Mouse (Mus musculus) retina, adult 2 months (tissue): ENCODE results near the gene Fshr.
A peak's percentile ranks its signal among the peaks of the same experiment; 100 is the strongest.

Source experiments
- DNase-seq: peaks from one replicate; pipeline ENCODE4 v3.0.0-alpha.2; 2012; ENCODE audit warnings: low read depth, low spot score

Gene Fshr

DNA sequence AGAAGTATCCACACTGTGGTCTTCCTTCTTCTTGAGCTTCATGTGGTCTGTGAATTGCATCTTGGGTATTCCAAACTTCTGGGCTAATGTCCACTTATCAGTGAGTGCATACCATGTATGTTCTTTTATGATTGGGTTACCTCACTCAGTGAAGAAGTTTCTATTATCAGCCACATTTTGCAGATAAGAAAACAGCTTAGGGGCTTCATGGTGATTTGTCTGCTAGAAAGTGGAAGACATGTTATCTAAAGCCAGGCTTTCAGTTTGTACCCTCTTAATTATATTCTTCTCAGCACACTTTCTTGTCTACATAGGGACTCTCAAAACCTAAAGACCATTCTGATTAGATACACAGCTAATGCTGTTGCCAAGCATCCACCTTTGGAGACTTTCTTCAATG, 165.8 kb downstream of the Fshr start:
- DNase-seq = no peak

DNA sequence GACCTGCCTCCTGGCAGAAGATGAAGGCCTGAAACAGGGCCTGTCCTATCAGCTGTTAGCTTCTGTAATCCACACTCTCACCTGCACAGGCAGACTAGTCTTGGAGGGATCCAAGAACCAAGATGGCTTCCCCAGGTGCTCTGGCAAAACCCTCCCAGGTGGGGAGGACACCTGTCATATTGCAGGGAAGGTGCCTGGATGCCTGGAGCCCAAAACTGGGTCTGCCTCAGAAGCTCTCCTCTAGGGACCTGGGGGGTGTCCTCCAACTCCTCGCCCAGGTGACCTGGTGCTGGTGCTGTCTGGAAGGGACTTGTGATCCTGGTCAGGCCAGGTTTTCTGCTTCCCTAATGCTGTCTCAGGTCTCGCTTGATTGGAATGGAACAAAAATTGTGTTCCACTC, 167.5 kb downstream of the Fshr start:
- no peak for DNase-seq

DNA sequence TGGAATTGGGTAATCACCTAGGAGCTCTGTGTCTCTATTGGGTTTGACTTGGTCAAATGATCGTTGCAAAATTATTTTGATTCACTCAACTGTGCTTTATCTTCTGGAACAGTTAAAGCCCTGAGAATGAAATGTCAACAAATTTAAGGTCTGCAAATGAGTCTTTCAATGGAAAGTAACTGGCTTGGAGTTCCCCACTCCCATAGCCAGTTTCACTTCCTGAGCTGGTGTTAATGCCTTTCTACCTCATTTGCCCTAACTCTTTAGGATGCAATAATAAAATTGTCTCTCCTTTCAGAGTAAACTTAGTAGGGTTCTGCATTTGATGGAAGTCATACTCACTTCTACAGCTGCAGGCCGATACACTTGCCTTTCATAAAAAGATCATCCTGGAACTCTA, 181.0 kb downstream of the Fshr start:
- no peak for DNase-seq

DNA sequence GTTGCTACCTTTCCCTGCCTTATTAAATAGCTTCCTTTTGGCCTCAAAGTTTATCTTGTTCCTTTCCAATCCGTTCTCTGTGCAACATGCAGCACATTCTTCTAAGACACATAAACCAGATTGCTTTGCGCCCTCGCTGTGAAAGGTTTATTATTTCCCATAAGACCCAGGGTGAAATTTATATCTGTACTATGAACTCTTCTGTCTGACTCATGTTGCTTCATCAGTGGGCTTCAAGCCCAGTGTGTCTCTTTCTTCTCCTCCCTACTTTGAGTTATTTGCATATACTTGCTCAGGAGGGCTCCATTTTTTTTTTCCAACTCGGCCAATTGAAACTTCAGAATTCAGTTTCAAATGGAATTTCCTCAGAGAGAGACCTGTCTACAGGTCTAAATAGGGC, 183.5 kb downstream of the Fshr start:
- no peak for DNase-seq

DNA sequence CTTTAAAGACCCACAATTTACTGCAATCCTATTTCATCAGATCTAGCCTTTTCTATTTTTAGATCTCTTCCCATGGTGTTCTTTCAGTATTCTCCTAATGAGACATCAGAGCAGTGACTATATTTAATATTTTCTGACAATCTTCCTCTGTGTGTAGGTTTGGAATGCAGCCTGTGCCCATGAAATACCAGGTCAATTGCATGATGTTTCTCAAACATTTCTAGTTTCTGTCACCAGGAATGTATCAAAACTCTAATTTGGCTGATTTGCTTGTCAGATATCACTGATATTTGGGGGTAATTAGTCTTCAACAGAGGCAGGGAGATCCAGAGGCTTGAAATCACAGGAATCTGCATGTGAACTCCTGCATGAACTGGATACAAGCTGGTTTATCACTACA, 186.8 kb downstream of the Fshr start:
- DNase-seq = no peak

DNA sequence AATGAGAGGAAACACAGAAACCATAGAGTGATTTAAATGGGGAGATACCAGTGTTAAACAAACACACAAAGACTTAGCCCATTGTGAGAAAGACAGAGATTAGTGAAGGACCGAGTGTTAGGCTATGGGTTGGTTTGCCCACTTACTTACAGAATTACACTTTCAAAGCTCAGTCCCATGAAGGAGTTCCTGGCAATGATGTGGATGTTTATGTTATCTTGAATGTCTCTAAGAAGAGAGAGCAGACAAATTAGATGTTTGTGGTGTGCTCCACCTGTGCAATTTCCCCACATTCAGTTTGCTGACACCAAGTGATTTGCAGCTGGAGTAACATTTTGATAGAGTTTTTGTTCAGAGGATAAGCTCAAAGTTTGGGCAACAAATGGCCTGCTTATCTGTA, 191.4 kb downstream of the Fshr start:
- no peak for DNase-seq

DNA sequence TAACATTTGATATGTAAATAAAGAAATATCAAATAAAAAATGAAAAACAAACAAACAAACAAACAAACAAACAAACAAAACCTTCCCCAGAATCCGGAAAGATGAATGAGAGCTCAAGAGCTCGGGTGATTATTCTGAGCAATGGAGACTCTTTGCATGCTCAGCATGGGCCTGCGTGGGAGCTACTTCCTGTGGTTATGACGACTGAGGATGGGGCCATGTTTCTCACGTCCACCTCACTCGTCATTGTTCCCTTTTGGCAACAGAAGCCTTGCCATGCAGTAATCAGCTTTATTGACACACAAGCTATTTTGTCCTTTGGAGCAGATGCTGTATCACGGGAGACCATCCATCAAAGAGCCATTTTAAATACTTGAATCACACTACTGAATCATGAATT, 191.8 kb downstream of the Fshr start:
- no peak for DNase-seq

DNA sequence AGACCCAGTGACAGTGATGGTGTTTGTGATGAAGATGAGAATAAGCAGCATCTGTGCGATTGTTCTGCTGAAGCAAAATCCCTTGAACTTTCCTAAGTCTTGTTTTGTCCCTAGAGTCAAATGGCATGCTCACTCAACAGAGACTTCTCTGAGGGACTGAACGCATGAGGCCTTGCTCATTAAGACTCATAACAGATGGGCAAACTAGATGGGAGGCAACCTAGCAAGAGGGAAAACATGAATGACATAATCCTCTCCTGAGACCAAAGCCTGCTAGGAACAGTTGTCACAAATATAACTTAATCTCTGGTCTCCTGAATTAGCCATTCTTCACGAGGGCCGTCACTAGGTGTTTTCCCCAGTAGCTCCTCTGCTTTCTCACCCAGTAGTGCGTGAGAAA, 194.5 kb downstream of the Fshr start:
- DNase-seq = no peak

DNA sequence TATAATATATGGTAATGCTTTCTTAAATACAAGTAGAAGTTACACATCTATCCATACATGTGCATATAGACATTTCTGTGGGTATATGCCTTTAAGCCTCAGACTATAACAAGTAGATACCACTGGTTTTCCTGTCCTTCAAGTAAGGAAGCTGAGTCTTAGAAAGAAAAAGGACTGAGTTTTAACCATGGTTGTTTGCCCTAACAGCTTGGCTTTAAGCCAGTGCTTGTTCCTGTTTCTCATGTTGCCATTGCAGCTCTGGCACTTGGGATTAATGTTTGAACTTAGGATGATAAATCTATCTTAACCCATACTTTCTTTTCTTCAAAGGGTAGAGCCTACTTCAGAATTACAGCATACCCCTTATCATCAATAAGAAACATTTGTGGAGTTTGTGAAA, 200.6 kb downstream of the Fshr start:
- DNase-seq = no peak

DNA sequence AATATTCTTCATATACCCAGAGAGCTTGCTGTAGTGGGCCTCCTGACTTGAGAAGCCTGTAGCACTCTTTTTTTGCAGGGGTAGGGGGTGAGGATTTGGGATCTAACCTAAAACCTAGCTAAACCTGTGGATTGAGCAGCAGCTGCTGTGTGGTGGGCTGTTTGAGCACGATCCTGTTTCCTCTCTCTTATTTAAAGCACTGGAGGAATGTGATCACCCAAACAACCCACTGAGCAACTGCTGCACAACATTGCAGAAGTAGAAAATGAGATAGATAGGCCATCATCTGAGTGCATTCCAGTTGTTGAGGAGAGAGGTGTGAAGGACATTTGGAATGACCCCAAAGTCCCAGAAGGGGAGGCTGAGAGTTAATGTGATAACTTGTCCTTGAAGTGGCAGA, 202.2 kb downstream of the Fshr start:
- no peak for DNase-seq

DNA sequence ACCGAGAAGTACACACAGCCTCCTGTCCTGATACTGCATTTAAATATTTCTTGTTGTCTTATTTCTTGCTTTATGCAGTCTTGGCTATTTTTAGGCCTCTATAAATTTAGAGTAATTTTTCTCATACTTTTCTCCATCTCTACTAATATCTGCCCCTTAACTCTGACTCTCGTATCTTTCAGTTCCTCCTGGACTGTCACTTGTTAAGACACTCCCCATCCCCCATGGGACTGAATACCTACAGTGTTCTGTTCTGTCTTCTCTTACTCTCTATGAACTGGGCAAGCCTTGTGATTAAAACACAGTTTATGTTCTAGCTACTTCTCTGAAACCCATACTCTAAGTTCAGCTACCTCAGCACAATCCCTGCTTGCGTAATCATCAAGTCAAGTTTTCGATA, 209.2 kb downstream of the Fshr start:
- DNase-seq = no peak

DNA sequence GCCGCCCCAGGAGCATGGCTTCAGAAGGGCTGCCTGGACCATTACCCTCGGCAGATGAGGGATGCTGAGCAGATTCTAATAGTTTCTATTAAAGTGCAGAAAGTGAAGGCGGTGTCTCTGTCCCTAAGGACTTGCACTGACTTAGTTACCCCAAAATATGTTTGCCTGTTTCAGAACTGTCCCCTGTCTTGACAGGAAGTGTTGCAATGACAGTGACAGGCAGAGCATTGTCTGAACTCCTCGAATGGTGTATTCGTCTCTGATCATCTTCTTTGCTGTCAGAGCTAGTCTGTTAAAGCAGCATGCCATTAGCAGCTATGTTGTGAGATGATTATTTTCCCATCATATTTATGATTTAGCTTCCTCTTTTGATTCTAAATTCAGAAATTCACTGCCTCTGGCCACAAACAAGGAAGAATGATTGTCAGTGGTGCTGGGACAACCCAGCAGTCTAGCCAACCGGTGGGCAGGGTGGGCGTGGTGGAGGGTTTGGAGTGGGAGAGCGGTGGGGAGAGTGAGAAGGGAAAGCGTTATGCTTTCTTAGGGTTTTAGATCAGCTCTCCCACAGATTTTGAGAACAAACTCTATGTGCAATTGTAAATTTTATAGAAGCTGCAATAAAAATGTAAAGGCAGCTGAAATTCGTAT, 219.6 kb downstream of the Fshr start:
- no peak for DNase-seq

DNA sequence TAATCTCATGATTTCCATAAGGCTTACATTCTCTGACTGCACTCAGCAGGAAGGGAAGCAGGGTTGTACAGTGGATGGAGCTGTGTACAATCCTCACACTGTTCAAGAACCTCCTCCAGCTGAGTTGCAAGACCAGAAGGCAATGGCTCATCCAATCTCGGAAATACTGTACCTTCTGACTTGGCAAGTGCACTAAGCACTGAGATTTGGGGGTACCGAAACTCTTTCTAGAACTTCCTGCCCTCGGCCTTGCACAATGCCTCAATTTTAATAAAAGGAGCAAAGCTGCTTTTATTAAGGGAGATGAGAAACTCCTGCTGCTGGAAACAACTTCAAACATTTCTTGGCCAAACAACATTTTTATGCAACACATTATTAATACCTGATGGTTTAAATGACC, 225.9 kb downstream of the Fshr start:
- no peak for DNase-seq

DNA sequence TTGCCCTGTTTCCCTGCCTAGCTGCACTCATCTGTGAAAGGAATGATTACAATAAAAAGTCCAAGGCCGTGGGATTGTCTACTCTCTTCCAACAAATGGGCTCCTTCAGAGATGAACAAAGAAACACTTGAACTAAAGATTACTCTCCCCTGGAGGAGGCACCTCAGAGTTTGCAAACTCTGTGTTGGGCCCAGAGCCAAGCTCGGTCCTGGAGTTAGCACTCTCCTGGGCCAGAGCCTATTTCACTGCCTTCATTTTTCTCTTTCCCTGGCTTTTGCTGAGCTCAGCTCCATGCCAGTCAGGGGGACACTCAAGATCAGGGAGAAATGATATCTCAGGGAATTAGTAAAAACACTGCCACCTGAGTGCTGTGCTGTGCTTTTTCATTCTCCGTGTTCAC, 234.4 kb downstream of the Fshr start:
- DNase-seq = no peak

DNA sequence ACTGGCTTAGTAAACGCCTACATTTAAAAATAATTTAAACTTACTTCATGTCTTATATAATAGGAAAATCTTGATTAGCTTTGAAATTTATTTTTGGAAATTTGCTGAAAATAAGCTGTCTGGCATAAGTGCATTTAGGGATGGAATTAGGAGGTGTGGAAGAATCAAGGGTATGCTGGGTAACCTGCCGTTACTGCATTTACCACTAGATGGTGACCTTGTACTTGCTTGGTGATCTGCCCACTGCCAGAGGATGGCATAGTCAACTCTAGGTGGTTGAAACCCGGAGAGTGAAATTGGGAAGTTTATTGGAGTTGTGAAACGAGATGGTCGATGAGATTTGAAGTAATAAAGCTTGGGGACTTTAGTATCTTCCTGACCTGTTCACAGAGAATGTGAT, 246.5 kb downstream of the Fshr start:
- DNase-seq = peak; percentile 15

DNA sequence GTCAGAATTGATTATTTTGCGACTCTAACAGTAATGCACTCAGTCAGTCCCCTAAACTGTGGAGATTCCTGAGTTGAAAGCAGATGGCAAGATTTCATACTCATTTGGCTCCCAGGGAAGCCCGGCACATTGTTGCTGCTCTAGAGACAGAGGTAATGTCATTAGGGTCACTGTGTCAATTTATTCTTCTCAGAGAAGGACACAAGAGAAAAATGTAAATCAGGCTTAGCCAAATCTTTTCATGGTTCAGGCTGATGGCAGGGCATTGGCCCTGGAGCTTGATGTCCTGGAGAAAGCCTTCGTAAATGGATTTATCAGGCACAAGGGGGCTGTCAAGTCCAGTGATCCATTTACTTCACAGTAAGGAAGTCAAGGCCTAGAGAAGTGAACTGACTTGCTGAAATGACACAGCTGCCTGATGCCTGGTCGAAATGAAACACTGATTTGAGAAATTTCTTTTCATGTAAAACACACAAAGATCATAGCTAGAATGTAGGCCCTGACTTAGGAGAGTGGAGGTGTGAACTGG, 262.3 kb downstream of the Fshr start:
- no peak for DNase-seq

DNA sequence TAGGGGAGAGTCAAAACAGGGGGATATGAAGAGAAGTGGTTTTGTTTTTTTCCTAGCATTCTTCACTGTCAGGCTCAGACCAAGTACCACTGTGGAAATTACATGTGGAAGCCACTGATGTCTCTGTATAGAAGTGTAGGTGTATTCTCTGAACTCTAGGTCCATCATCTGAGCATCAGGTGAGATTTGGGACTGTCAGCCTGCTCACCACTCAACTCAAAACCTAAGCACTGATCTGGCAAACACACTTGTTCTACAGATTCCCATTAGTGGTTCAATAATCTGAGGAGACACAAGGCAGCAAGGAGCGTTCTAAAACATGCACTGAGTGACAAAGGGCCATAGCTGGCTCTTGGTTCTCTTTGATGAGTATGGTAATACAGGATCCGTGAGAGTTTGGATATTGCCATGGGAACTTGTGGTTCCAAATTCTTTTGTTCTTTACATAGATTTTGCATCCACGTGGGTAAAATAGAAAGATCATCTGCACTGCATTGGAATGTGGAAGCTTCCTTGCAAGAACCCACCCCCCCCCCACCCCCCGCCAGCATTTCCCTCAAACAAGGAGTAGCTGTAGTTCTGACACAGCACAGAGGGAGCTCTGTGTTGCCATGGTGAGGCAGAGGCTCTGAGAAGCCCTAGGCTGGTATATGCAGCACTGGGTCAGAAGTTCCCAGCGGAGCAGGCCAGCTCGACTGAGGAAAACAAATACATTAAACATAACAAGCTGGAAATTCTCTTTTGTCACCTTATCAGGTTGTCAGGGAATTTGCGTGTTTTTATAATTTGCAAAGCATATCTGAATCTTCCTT, 262.9 kb downstream of the Fshr start:
- DNase-seq = peak; percentile 1

DNA sequence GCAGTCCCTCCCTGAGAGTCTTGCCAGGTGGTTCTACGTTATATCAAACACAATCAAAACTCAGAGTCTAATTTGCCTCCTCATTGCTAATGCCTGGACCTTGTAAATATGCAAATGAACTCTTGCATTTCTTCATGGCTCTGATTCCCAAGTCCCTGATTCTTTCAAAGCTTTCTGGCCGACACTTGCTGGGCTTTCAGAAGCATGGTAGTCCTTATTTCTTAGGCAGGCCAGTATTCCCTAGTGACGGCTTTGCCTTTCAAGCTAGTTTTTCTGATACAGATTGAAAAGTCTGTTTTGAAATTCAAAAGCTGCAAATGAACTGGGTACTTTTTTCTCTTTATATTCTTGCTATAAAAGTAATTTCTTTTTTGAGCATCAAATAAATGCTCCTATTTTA, 263.5 kb downstream of the Fshr start:
- no peak for DNase-seq
